Mouse (Mus musculus): ENCODE data around the gene Gm428.
"Not testable (repeated sequence)": the region's sequence is repeated elsewhere in the genome, so short reads cannot be mapped to it uniquely, and the experiment has no call there.

Gene Gm428

GRCm38 (mm10) chr4:73683216-73683615 lies at the start of gene Gm428:
Gm428 (plus strand) TSS chr4:73683516.
- not testable (repeated sequence) for DNase-seq

- not testable (repeated sequence) for DNase-seq
Observed at GRCm38 (mm10) chr4:73637821-73638220, 45.5 kb upstream of the Gm428 start, which contains the start of gene Gm11236. Gm11236 (plus strand) TSS chr4:73638121.

GRCm38 (mm10) chr4:73661864-73662263 lies 21.5 kb upstream of the Gm428 start:
- peak; percentile 3 for DNase-seq

- DNase-seq: not testable (repeated sequence)
Observed at GRCm38 (mm10) chr4:73668054-73668453, 15.3 kb upstream of the Gm428 start, which contains the start of gene Gm11239. Gm11239 (plus strand) TSS chr4:73668354.

GRCm38 (mm10) chr4:73718761-73719160 lies 35.4 kb downstream of the Gm428 start:
- DNase-seq: no peak

- DNase-seq: no peak
Observed at GRCm38 (mm10) chr4:73719819-73720218, 36.5 kb downstream of the Gm428 start.

All from kidney, postnatal 10 days (tissue).